Mouse (Mus musculus) liver, embryonic 16.5 days (tissue): Measurements from ENCODE around the gene Spg7. TPM values are rescaled to one million over a fixed set of nuclear protein-coding genes. Genes with fewer than 3 reads are reported as not detected.
"Not testable (repeated sequence)": the region's sequence is repeated elsewhere in the genome, so short reads cannot be mapped to it uniquely, and the experiment has no call there.

Source experiments
- ATAC-seq: fragments of 200-750 bp; cut with Nextera tagmentation; 2 replicates; pipeline ENCODE4 v1.8.0; 2017; ENCODE audit warnings: low read depth, mild to moderate bottlenecking, moderate number of reproducible peaks, moderate library complexity
- H3K27ac ChIP-seq: fragments of 300-500 bp; sonication (generic); 2 replicates; pipeline ENCODE4 v1.5.1; 2014; ENCODE audit warnings: mild to moderate bottlenecking, low read length
- H3K27me3 ChIP-seq: fragments of 300-500 bp; sonication (generic); 2 replicates; pipeline ENCODE4 v1.6.1; 2014; ENCODE audit warnings: low read depth, low read length, mixed read lengths; ENCODE audit not compliant: control insufficient read depth, insufficient read depth
- H3K36me3 ChIP-seq: fragments of 300-500 bp; sonication (generic); 2 replicates; pipeline ENCODE4 v1.6.1; 2014; ENCODE audit warnings: mild to moderate bottlenecking; ENCODE audit not compliant: control insufficient read depth, insufficient read depth
- H3K4me1 ChIP-seq: fragments of 300-500 bp; sonication (generic); 2 replicates; pipeline ENCODE4 v1.6.1; 2014; ENCODE audit warnings: low read depth, low read length, mixed read lengths; ENCODE audit not compliant: control insufficient read depth
- H3K4me2 ChIP-seq: fragments of 300-500 bp; sonication (generic); 2 replicates; pipeline ENCODE4 v1.6.1; 2014; ENCODE audit warnings: low read depth, low read length, mixed read lengths
- H3K4me3 ChIP-seq: fragments of 300-500 bp; sonication (generic); 2 replicates; pipeline ENCODE4 v1.5.1; 2014; ENCODE audit warnings: low read depth, mild to moderate bottlenecking, low read length
- H3K9ac ChIP-seq: fragments of 300-500 bp; sonication (generic); 2 replicates; pipeline ENCODE4 v1.6.1; 2014; ENCODE audit warnings: low read depth, low read length
- H3K9me3 ChIP-seq: fragments of 300-500 bp; sonication (generic); replicated peaks from 2 replicates; pipeline ENCODE4 v1.6.1; 2016; ENCODE audit warnings: low read length; ENCODE audit not compliant: control insufficient read depth
- WGBS: fragments of 180-500 bp; shearing (Covaris S2); extraction: QIAGEN DNeasy Blood & Tissue Kit; methylation state at CpG from one replicate; pipeline ENCODE4 v1.1.7; 2014; ENCODE audit not compliant: insufficient replicate concordance; 5-methylcytosine and 5-hydroxymethylcytosine counted together
- polyA plus RNA-seq: library from polyadenylated mRNA; unstranded; fragments of >200 nt; fragmentation: Nextera tagmentation; extraction: Ambion mirVana; gene quantifications from 2 replicates; pipeline ENCODE4 v1.2.1, GENCODE M21; 2015

Spg7 gene
- polyA plus RNA-seq, 1 experiment from 2014 or later, result 20.7 TPM

GRCm38 (mm10) chr8:123101244-123101643, 38.5 kb downstream of the Spg7 start:
- Histone ChIP-seq H3K4me2 (peak overlapping the region; percentile 83; the same call in 1 of the 2 replicates), H3K9ac (peak overlapping the region; percentile 73), H3K27me3 (no peaks in the 10 kb centered on the region), H3K9me3 (no peaks in the 10 kb centered on the region), H3K4me1 (peaks cover 12% of the 10 kb centered on the region), H3K27ac (no peak overlapping the region), H3K36me3 (peaks cover 21% of the 10 kb centered on the region), H3K4me3 (peak overlapping the region; percentile 83; the same call in 1 of the 2 replicates)
- WGBS, result 63% methylated on average over 4 of the region's 4 CpGs
- no peak for ATAC-seq

- peak within 1 kb of the TSS; percentile 79 for H3K9ac ChIP-seq
- peak within 1 kb of the TSS; percentile 83 for H3K4me3 ChIP-seq
- peaks cover 21% of the 10 kb centered on the region for H3K36me3 ChIP-seq
- under 1% methylated on average over 56 of the region's 56 CpGs for WGBS
- H3K4me1 ChIP-seq, result peaks cover 12% of the 10 kb centered on the region
- H3K4me2 ChIP-seq, result peak within 1 kb of the TSS; percentile 83
- H3K27ac ChIP-seq, result peak within 1 kb of the TSS; percentile 78
- H3K9me3 ChIP-seq, result no peaks in the 10 kb centered on the region
- no peaks in the 10 kb centered on the region for H3K27me3 ChIP-seq
- peak; percentile 96 for ATAC-seq
Observed at GRCm38 (mm10) chr8:123101735-123102685, 39.3 kb downstream of the Spg7 start, which contains the start of gene Rpl13. TSS of gene Rpl13 (plus strand) at chr8:123102350.

GRCm38 (mm10) chr8:123102855-123103254, 40.1 kb downstream of the Spg7 start:
- H3K36me3 ChIP-seq, result peaks cover 21% of the 10 kb centered on the region
- H3K27me3 ChIP-seq, H3K9me3 ChIP-seq, ATAC-seq: not testable (repeated sequence)
- peak overlapping the region; percentile 79 for H3K9ac ChIP-seq
- H3K27ac ChIP-seq, result peak overlapping the region; percentile 78
- H3K4me2 ChIP-seq, result peak overlapping the region; percentile 83
- peaks cover 12% of the 10 kb centered on the region for H3K4me1 ChIP-seq
- under 1% methylated on average over 25 of the region's 26 CpGs for WGBS
- peak overlapping the region; percentile 83 for H3K4me3 ChIP-seq

- Histone ChIP-seq H3K4me1 (peaks cover 12% of the 10 kb centered on the region), H3K4me2 (peak overlapping the region; percentile 83), H3K9ac (peak overlapping the region; percentile 79), H3K36me3 (peaks cover 21% of the 10 kb centered on the region), H3K4me3 (peak overlapping the region; percentile 83), H3K27ac (peak overlapping the region; percentile 78), H3K27me3 (no peaks in the 10 kb centered on the region), H3K9me3 (no peaks in the 10 kb centered on the region)
- ATAC-seq, result no peak
- 2% methylated on average over 15 of the region's 15 CpGs for WGBS
Observed at GRCm38 (mm10) chr8:123103285-123103684, 40.5 kb downstream of the Spg7 start.

GRCm38 (mm10) chr8:123104046-123104767, 41.5 kb downstream of the Spg7 start:
- Histone ChIP-seq H3K4me2 (peak overlapping the region; percentile 83), H3K9ac (peak overlapping the region; percentile 79), H3K4me3 (peak overlapping the region; percentile 83), H3K27me3 (no peaks in the 10 kb centered on the region), H3K9me3 (no peaks in the 10 kb centered on the region), H3K36me3 (peaks cover 21% of the 10 kb centered on the region), H3K27ac (peak overlapping the region; percentile 13; the same call in 1 of the 2 replicates), H3K4me1 (peaks cover 12% of the 10 kb centered on the region)
- ATAC-seq, result no peak
- WGBS, result 72% methylated on average over 6 of the region's 6 CpGs

GRCm38 (mm10) chr8:123105553-123106326, 43.0 kb downstream of the Spg7 start:
- Histone ChIP-seq H3K4me2 (no peak overlapping the region), H3K4me3 (no peak overlapping the region), H3K9ac (no peak overlapping the region), H3K27me3 (no peaks in the 10 kb centered on the region), H3K4me1 (peaks cover 13% of the 10 kb centered on the region), H3K27ac (no peak overlapping the region), H3K9me3 (no peaks in the 10 kb centered on the region), H3K36me3 (peaks cover 21% of the 10 kb centered on the region)
- no peak for ATAC-seq
- 50% methylated on average over 5 of the region's 5 CpGs for WGBS

- no peaks in the 10 kb centered on the region for H3K9me3 ChIP-seq
- WGBS, result 32% methylated on average over 2 of the region's 2 CpGs
- ATAC-seq, result no peak
- no peaks in the 10 kb centered on the region for H3K27me3 ChIP-seq
- H3K36me3 ChIP-seq, result peaks cover 21% of the 10 kb centered on the region
- no peak overlapping the region for H3K9ac ChIP-seq
- H3K27ac ChIP-seq, result no peak overlapping the region
- peaks cover 13% of the 10 kb centered on the region for H3K4me1 ChIP-seq
- H3K4me3 ChIP-seq, result no peak overlapping the region
- no peak overlapping the region for H3K4me2 ChIP-seq
Observed at GRCm38 (mm10) chr8:123106531-123106930, 43.8 kb downstream of the Spg7 start.

GRCm38 (mm10) chr8:123108010-123108409, 45.3 kb downstream of the Spg7 start:
- 48% methylated on average over 1 of the region's 1 CpGs for WGBS
- Histone ChIP-seq H3K9me3 (no peaks in the 10 kb centered on the region), H3K4me3 (no peak overlapping the region), H3K36me3 (peaks cover 21% of the 10 kb centered on the region), H3K9ac (no peak overlapping the region), H3K27ac (no peak overlapping the region), H3K27me3 (no peaks in the 10 kb centered on the region), H3K4me1 (peaks cover 11% of the 10 kb centered on the region), H3K4me2 (no peak overlapping the region)
- ATAC-seq, result no peak
